Mouse (Mus musculus): ENCODE results near the gene Abcc1. TPM values are rescaled to one million over a fixed set of nuclear protein-coding genes. Genes with fewer than 3 reads are reported as not detected.

Abcc1 gene
- polyA plus RNA-seq, 1 experiment from 2014 or later = 10.9 TPM

GRCm38 (mm10) chr16:14360931-14361330, 427 bp upstream of the Abcc1 start:
- Histone ChIP-seq H3K36me3 (no peaks in the 10 kb centered on the region), H3K9ac (peak overlapping the region; percentile 81), H3K27ac (0 out of 2 replicates have a peak overlapping the region, but pooled peaks have one; percentile 52), H3K27me3 (no peaks in the 10 kb centered on the region), H3K4me1 (peaks cover 7% of the 10 kb centered on the region), H3K9me3 (replicated peaks) (no peaks in the 10 kb centered on the region), H3K4me3 (peak overlapping the region; percentile 68), H3K4me2 (replicated peaks) (peak overlapping the region; percentile 86)
- ATAC-seq (ENCODE audit: low FRiP score) = peak; percentile 48
- WGBS = 1% methylated on average over 7 of the region's 7 CpGs

DNA sequence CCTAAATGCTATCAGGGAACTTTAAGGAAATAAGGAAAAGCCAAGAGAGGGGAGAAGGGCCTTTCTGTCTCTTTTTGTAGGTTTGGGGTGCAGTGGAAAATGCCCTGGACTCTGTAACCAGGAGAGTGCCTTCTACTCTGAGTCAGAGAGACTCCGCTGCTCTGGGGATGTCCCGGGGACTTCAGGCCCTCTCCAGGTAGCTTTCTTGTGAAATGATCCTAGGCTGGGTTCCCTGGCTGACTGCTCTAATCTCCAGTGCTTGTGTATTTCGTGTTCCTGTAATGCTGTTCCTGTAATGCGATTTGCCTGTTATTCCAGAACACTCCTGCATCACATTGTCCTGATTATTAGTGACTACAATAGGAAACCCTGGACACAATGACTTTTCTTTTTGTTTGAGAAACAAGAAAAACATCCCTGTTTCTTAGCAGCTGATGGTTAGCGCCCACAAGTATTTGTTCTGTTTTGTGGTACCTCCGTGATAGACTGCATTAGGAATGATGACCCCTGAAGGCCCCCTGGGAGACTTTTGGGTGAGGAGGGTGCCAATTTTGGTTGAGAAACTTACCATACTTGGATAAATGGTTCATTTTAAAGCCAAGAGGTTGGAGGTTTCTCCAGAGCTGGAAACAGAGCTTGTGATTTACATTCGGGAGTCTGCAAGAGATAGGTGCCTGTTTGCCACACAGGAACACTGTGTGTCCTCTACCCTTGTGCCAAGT, 902 bp downstream of the Abcc1 start:
- peaks cover 7% of the 10 kb centered on the region for H3K4me1 ChIP-seq
- no peaks in the 10 kb centered on the region for H3K9me3 ChIP-seq (replicated peaks)
- ATAC-seq (ENCODE audit: low FRiP score) = no peak
- H3K9ac ChIP-seq = peak overlapping the region; percentile 81
- H3K27me3 ChIP-seq = no peaks in the 10 kb centered on the region
- WGBS = 30% methylated on average over 7 of the region's 7 CpGs
- no peaks in the 10 kb centered on the region for H3K36me3 ChIP-seq
- peak overlapping the region; percentile 86 for H3K4me2 ChIP-seq (replicated peaks)
- H3K27ac ChIP-seq = no peak overlapping the region
- H3K4me3 ChIP-seq = peak overlapping the region; percentile 68

GRCm38 (mm10) chr16:14363496-14363895, 2.1 kb downstream of the Abcc1 start:
- WGBS = 95% methylated on average over 3 of the region's 3 CpGs

GRCm38 (mm10) chr16:14364066-14364465, 2.7 kb downstream of the Abcc1 start:
- WGBS = 91% methylated on average over 6 of the region's 6 CpGs
- ATAC-seq (ENCODE audit: low FRiP score) = no peak
- Histone ChIP-seq H3K9me3 (replicated peaks) (no peaks in the 10 kb centered on the region), H3K4me3 (no peak overlapping the region), H3K9ac (no peak overlapping the region), H3K36me3 (no peaks in the 10 kb centered on the region), H3K27me3 (no peaks in the 10 kb centered on the region), H3K4me1 (peaks cover 7% of the 10 kb centered on the region), H3K4me2 (replicated peaks) (no peak overlapping the region), H3K27ac (no peak overlapping the region)

More at GRCm38 (mm10) chr16:14363496-14363895, 2.1 kb downstream of the Abcc1 start:
- Histone ChIP-seq H3K4me2 (replicated peaks) (no peak overlapping the region), H3K4me1 (peaks cover 7% of the 10 kb centered on the region), H3K27ac (no peak overlapping the region), H3K4me3 (no peak overlapping the region), H3K36me3 (no peaks in the 10 kb centered on the region), H3K27me3 (no peaks in the 10 kb centered on the region), H3K9ac (no peak overlapping the region), H3K9me3 (replicated peaks) (no peaks in the 10 kb centered on the region)
- ATAC-seq (ENCODE audit: low FRiP score) = no peak

DNA sequence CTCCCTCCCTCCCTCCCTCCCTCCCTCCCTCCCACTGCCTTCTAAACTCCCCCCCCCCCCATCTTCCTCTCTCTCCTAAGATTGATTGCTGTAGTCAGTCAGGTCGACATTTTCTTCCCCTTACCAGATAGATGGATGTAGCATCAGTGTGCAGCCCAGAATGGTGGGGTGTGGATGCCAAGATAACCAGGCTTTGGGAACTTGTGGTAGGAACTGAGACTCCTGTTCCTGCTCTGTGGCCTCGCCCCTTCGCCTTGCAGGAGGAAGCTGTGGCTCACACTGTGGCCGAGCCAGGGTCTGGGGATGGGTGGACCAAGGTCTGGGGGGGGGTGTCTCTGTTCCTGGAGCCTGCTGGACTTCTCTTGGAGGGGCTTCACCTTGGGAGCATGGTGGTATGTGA, 4.1 kb downstream of the Abcc1 start:
- Histone ChIP-seq H3K9me3 (replicated peaks) (no peaks in the 10 kb centered on the region), H3K4me3 (no peak overlapping the region), H3K36me3 (no peaks in the 10 kb centered on the region), H3K4me1 (peaks cover 7% of the 10 kb centered on the region), H3K9ac (no peak overlapping the region), H3K27ac (no peak overlapping the region), H3K27me3 (no peaks in the 10 kb centered on the region), H3K4me2 (replicated peaks) (no peak overlapping the region)
- no peak for ATAC-seq (ENCODE audit: low FRiP score)
- 75% methylated on average over 4 of the region's 4 CpGs for WGBS

GRCm38 (mm10) chr16:14366017-14366416, 4.7 kb downstream of the Abcc1 start:
- Histone ChIP-seq H3K36me3 (no peaks in the 10 kb centered on the region), H3K4me2 (replicated peaks) (no peak overlapping the region)
- 100% methylated on average over 1 of the region's 1 CpGs for WGBS

DNA sequence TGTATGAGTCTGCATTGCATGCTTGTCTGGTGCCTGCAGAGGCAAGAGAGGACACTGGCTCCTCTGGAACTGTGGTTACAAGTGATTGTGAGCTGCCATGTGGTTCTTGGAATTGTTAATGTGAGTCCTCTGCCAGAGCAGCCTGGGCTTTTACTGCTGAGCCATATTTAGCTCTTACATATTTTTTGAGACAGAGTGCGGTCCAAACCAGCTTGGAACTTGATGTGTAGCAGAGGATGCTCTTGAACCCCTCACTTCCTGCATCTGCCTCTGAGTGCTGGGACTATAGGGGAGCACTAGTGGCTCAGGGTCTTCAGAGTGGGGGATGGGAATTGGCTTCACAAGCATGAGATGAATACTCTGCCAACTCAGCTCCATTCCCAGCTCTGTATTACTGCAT, 10.0 kb downstream of the Abcc1 start:
- no peak overlapping the region for H3K27ac ChIP-seq
- H3K36me3 ChIP-seq = no peaks in the 10 kb centered on the region
- H3K4me2 ChIP-seq (replicated peaks) = no peak overlapping the region
- no peaks in the 10 kb centered on the region for H3K9me3 ChIP-seq (replicated peaks)
- no peak overlapping the region for H3K9ac ChIP-seq
- H3K4me1 ChIP-seq = 0 out of 2 replicates have a peak, but pooled peaks cover 3% of the 10 kb centered on the region
- no peak overlapping the region for H3K4me3 ChIP-seq
- no peaks in the 10 kb centered on the region for H3K27me3 ChIP-seq
- ATAC-seq (ENCODE audit: low FRiP score) = no peak
- WGBS = 85% methylated on average over 1 of the region's 1 CpGs

More at GRCm38 (mm10) chr16:14366017-14366416, 4.7 kb downstream of the Abcc1 start:
- Histone ChIP-seq H3K4me3 (no peak overlapping the region), H3K27ac (no peak overlapping the region), H3K9me3 (replicated peaks) (no peaks in the 10 kb centered on the region), H3K4me1 (peaks cover 7% of the 10 kb centered on the region), H3K9ac (no peak overlapping the region), H3K27me3 (no peaks in the 10 kb centered on the region)
- ATAC-seq (ENCODE audit: low FRiP score) = no peak

DNA sequence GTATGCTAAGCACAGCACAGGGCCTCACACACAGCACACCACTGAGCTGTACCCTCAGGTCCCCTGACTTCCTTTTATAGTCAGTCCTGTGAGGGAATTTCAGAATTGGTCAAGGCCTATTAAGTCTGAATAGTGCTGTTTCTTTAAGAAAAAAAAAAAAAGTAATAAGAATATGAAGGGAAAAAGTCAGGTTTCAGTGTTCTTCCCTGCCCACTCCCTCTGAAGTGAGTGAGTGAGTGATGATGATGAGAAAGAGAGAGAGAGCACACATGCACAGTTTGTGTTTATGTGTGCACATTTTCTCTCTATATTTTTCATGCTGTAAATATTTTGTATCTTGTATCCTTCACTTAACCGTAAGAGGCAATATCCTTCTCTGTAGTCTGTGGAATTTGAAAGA, 11.0 kb downstream of the Abcc1 start:
- no peaks in the 10 kb centered on the region for H3K27me3 ChIP-seq
- no peaks in the 10 kb centered on the region for H3K36me3 ChIP-seq

GRCm38 (mm10) chr16:14372817-14373301, 11.5 kb downstream of the Abcc1 start:
- Histone ChIP-seq H3K27ac (no peak overlapping the region), H3K4me1 (0 out of 2 replicates have a peak, but pooled peaks cover 3% of the 10 kb centered on the region), H3K27me3 (no peaks in the 10 kb centered on the region), H3K36me3 (no peaks in the 10 kb centered on the region), H3K9ac (no peak overlapping the region), H3K4me2 (replicated peaks) (no peak overlapping the region), H3K4me3 (no peak overlapping the region), H3K9me3 (replicated peaks) (no peaks in the 10 kb centered on the region)
- ATAC-seq (ENCODE audit: low FRiP score) = no peak
- 57% methylated on average over 4 of the region's 4 CpGs for WGBS

More for the DNA sequence above, 11.0 kb downstream of the Abcc1 start:
- no peak for ATAC-seq (ENCODE audit: low FRiP score)
- Histone ChIP-seq H3K4me2 (replicated peaks) (no peak overlapping the region), H3K4me3 (no peak overlapping the region), H3K4me1 (0 out of 2 replicates have a peak, but pooled peaks cover 3% of the 10 kb centered on the region), H3K9me3 (replicated peaks) (no peaks in the 10 kb centered on the region), H3K9ac (no peak overlapping the region), H3K27ac (no peak overlapping the region)
- WGBS = 89% methylated on average over 1 of the region's 1 CpGs

DNA sequence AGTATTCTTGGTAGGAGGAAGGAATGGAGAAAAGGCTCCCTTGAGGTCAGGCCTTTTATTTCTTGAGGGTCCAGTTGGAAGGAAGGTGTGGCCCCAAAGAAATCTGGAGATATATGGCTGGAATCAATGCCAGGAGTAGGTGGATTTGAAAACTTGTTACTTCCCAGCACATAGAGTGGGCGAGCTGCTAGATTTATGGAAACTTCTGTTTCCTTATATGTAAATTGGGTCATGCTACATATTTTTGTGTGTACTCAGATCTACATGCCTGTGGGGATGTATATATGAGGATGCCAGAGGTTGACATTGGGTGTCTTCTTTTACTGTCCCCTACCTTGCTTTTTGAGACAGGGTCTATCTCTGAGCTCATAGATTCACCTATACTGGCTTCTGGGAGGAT, 14.6 kb downstream of the Abcc1 start:
- Histone ChIP-seq H3K27ac (no peak overlapping the region), H3K4me3 (no peak overlapping the region), H3K9ac (no peak overlapping the region), H3K4me1 (0 out of 2 replicates have a peak, but pooled peaks cover 3% of the 10 kb centered on the region), H3K4me2 (replicated peaks) (no peak overlapping the region), H3K27me3 (no peaks in the 10 kb centered on the region), H3K36me3 (no peaks in the 10 kb centered on the region), H3K9me3 (replicated peaks) (no peaks in the 10 kb centered on the region)
- 90% methylated on average over 1 of the region's 1 CpGs for WGBS
- no peak for ATAC-seq (ENCODE audit: low FRiP score)

DNA sequence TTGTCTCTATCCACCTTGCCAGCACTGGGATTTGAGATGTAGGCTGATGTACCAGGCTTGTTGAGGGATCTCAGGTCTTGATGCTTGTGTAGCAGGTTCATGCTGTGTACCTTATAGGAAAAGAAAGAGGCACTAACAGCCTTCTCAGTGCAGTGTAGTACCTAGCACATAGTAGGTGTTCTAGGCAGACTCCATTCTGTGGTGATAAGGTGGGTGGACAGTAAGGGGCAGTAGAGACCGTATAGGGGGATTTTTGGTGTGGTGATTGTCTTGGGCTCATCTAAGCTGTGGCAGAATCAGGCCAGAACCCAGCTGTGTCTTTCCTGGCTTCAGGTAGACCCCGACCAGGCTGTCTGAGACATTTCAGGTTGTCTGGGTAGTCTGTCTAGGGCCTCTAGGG, 15.0 kb downstream of the Abcc1 start:
- no peak overlapping the region for H3K4me3 ChIP-seq

GRCm38 (mm10) chr16:14377321-14377720, 16.0 kb downstream of the Abcc1 start:
- no peaks in the 10 kb centered on the region for H3K36me3 ChIP-seq
- no peak overlapping the region for H3K27ac ChIP-seq
- no peak overlapping the region for H3K4me3 ChIP-seq
- ATAC-seq (ENCODE audit: low FRiP score) = no peak
- H3K9me3 ChIP-seq (replicated peaks) = no peaks in the 10 kb centered on the region
- no peaks in the 10 kb centered on the region for H3K27me3 ChIP-seq
- H3K4me1 ChIP-seq = 0 out of 2 replicates have a peak, but pooled peaks cover 3% of the 10 kb centered on the region
- 92% methylated on average over 2 of the region's 2 CpGs for WGBS
- H3K4me2 ChIP-seq (replicated peaks) = no peak overlapping the region
- H3K9ac ChIP-seq = no peak overlapping the region

More for the DNA sequence above, 15.0 kb downstream of the Abcc1 start:
- no peak for ATAC-seq (ENCODE audit: low FRiP score)
- no peaks in the 10 kb centered on the region for H3K27me3 ChIP-seq
- H3K4me2 ChIP-seq (replicated peaks) = no peak overlapping the region
- no peaks in the 10 kb centered on the region for H3K9me3 ChIP-seq (replicated peaks)
- 78% methylated on average over 2 of the region's 2 CpGs for WGBS
- H3K36me3 ChIP-seq = no peaks in the 10 kb centered on the region
- H3K9ac ChIP-seq = no peak overlapping the region
- H3K4me1 ChIP-seq = 0 out of 2 replicates have a peak, but pooled peaks cover 3% of the 10 kb centered on the region
- H3K27ac ChIP-seq = no peak overlapping the region

- no peak overlapping the region for H3K9ac ChIP-seq
- no peaks in the 10 kb centered on the region for H3K36me3 ChIP-seq
- H3K4me3 ChIP-seq = no peak overlapping the region
- H3K4me1 ChIP-seq = no peaks in the 10 kb centered on the region
- ATAC-seq (ENCODE audit: low FRiP score) = no peak
- H3K4me2 ChIP-seq (replicated peaks) = no peak overlapping the region
- no peak overlapping the region for H3K27ac ChIP-seq
- WGBS = 79% methylated on average over 5 of the region's 5 CpGs
- no peaks in the 10 kb centered on the region for H3K9me3 ChIP-seq (replicated peaks)
- H3K27me3 ChIP-seq = no peaks in the 10 kb centered on the region
These were observed 17.3 kb downstream of the Abcc1 start for GRCm38 (mm10) chr16:14378654-14379053.

Measured in hindbrain, embryonic 12.5 days (tissue).